Mouse (Mus musculus) kidney, adult 8-10 months (tissue): ENCODE results near the gene Dusp10.

Experiments used
- DNase-seq, 2 experiments: peaks; one replicate each; pipeline ENCODE4 v3.0.0; 2022

Gene Dusp10

GRCm38 (mm10) chr1:184107448-184107847 lies 94.3 kb downstream of the Dusp10 start:
- DNase-seq: no peak

DNA sequence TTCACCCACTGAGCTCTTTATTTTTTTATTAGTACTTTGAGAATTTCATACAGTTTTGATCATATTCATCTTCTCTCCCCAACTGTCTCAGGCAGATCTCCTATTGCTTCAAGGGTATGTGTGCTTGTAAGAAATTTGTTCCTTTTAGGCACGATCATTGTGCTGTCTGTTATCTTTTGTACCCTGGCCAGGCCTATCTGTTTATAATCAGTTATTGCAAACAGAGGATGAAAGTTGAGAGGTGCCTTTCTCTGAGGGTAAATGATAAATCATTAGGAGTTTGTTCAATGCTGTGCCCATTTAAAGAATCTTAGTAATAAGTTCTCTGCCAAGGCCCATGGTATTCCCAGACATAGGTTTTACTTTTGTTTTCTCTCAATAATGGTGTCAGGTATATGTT lies 95.2 kb downstream of the Dusp10 start:
- DNase-seq: no peak

- DNase-seq: no peak
These were observed 104.5 kb downstream of the Dusp10 start for GRCm38 (mm10) chr1:184117586-184117985.

- DNase-seq: no peak
These were observed 104.9 kb downstream of the Dusp10 start for GRCm38 (mm10) chr1:184117991-184118390.

DNA sequence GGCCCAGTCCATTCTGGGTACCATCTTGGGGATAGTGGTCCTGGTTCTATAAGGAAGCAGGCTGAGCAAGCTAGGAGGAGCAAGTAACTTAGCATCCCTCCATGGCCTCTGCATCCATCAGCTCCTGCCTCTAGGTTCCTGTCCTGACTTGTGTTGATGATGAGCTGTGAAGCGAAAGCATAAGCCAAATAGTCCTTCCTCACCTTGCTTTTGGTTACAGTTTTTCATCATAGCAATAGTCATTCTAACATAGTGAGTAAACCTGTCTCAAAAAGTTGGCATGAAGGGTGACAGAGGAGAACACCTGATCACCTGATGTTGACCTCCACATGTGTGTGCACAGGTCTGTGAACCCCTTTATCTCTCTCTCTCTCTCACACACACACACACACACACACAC lies 105.5 kb downstream of the Dusp10 start:
- no peak for DNase-seq
